Mouse (Mus musculus): ENCODE measurements at regions not wholly inside any gene's neighbourhood (a gene's known extent, or its start where the extent isn't known, plus 50 kb on each side); places are given as distances from the start of the nearest gene placed in this dataset.
A peak's percentile ranks its signal among the peaks of the same experiment; 100 is the strongest.
"Not testable (repeated sequence)": the region's sequence is repeated elsewhere in the genome, so short reads cannot be mapped to it uniquely, and the experiment has no call there.

DNA sequence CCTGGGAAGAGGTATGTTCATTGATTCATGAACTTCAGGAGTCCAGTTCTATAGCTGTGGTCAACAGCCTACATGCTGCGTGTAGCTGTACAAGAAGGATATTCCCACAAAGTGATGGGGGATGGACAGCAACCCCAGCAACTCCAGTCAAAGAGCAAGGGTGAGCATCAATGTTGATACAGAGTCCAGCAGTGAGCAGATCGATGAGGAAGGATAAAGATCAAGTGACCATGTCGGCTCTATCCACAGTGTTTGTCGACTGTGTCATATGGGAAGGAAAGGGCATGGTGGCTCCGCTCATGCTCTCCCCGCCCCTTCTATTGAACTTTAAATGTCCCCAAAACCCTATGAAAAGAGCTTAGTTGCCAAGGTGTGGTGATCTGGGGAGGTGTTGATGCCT is 196.6 kb downstream of the Fam43a start:
- DNase-seq (ENCODE audit: extremely low read depth, low read depth, low spot score): no peak

DNA sequence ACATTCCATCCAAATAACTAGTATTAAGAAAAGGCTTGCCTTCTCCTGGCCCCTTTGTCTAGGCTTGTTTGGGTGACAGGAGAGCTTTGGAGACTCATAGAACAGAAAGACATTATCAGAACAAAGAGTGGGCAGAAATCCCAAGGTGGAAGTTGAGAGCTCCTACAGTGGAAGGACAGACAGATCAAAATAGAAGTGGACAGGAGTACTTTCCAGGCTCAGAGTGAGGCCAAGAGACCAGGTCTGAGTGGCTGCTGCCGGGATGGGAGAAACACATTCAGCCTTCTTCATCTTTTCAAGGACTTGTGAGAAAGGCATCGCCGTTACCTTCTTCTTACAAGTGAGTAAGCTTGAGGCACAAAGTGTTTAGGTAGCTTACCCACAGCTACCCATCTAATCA is 197.5 kb downstream of the Fam43a start:
- DNase-seq (ENCODE audit: extremely low read depth, low read depth, low spot score): no peak

DNA sequence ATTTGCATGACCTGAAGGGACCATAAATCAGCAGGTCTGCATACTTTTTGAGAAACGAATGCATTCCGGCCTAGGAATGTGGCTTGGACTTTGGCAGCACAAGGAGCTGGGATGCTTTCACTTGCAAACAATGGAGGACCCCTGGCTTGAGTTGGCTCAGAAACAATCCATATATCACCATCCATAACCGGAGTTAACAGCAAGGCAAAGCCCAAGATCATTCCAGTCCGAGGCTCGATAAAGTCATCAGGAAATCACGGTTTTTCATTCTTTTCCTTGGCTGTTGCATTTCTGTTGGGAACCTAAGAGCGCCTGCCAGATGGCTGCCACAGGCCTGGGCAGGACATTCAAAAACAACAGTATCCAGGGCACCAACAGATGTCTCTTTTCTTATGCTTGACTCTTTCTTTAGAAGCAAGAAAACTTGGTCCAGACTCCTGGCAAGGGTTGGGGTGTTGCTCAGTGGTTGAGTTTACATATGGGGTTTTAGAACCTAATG is 198.5 kb downstream of the Fam43a start:
- DNase-seq (ENCODE audit: extremely low read depth, low read depth, low spot score): no peak

DNA sequence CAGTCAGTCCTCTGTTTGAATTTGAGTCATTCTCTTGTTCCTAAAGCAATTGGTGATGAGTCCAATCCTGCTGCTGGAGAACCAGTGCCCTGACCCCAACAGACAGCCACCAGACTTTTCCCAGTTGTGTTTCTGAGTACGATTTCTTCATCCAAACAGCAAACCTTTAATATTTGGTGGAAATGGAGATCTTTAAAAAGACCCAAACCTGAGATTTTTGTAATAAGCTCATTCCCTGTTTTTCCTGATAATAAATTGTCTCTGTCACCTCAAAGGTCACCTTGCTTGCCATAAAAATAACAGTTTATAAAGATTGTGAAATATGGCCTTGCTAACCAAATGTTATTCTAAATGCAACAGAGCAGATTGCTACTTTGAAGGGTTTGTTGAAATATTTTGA is 199.0 kb downstream of the Fam43a start:
- no peak for DNase-seq (ENCODE audit: extremely low read depth, low read depth, low spot score)

DNA sequence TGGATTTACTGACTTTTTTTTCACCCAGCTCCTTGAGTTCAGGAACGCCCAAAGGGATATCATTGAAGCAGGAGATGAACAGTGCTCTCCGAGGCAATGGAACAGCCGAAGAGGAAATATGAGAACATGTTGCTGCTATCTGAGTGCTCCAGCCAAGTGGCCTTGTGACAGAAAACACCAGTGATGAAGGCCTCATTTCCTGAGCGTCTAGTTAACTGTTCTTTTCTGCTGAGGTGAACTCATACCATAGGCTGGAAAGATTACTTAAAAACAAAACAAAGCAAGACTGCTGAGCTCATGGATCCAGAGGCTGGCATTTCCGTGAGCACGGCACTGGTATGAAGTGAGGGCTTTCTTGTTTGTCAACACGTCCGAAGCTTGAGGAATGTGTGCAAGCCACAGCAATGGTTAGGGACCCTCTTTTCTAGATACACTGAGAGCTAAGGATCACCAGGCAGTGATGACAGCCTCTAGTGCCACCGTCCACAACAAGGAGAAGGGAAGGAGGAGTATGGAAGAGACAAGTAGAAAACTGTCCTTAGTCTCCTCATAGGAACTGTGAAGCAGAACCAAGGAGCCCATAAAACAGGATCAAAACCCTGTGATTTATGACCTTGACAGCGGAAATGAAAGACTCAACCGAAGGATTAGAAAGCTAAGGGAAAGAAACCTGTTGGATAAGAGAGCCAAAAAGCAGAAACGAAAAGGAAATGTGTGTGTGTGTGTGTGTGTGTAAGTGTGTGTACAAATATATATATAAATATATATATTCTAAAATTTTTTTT is 200.4 kb downstream of the Fam43a start:
- DNase-seq (ENCODE audit: extremely low read depth, low read depth, low spot score): no peak

DNA sequence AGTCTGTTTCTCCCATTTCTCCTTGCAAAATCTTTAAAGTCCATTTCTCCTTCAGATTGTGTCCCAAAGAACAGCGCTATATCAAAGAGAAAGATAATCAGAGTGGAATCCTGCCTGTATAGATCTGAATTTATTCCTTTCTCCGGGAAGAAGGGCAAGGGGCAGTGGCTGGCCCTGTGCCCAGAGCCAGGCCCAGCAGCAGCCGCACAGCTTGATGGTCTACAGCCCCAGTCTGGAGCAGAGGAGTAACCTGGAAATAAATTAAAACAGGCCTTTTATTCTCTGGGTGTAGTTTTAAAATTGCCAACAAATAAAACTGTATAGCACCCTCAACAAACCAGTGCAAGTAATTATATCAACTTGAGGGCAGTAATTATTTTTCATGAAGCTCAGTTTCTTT is 204.5 kb downstream of the Fam43a start:
- no peak for DNase-seq (ENCODE audit: extremely low read depth, low read depth, low spot score)

DNA sequence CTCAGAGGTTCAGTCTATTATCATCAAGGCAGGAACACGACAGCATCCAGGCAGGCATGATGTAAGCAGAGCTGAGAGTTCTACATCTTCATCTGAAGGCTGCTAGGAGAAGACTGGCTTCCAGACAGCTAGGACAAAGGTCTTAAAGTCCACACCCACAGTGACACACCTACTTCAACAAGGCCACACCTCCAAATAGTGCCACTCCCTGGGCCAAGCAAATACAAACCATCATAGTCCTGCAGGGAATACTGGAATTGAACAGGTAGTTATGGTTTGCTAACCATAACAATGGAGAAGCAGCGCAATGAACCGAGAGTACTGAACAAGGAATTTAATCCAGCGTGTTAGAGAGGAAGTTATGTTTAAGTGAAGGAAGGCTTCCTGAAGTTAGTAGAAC is 206.7 kb downstream of the Fam43a start:
- DNase-seq (ENCODE audit: extremely low read depth, low read depth, low spot score): not testable (repeated sequence)

DNA sequence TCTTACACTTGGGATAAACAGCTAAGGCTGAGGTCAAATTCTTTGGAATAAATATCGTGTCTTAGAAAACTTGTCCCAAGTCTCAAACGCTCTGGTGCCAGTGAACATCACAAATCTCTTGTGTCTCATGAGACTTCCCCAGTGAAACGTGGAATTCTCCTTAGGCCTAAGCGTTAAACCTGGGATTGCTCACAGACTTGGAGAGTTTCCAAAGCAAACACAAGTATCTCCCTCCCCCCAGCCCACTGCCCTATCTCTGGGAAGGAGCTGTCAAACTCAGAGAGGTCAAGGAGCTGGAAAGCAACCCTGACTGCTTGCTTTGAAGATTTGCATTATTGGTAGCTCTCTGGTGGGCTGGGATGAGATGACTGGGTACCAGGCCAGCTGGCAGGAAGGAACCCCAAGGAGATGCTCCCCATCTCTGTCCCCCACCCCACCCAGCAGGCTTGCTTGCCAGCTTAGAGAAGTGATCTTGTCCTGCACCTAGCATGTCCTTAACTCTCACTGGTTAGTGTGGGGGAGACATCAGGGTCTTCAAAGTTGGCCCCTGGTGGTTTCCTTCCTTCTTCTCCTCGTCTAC is 219.1 kb downstream of the Fam43a start:
- no peak for DNase-seq (ENCODE audit: extremely low read depth, low read depth, low spot score)

DNA sequence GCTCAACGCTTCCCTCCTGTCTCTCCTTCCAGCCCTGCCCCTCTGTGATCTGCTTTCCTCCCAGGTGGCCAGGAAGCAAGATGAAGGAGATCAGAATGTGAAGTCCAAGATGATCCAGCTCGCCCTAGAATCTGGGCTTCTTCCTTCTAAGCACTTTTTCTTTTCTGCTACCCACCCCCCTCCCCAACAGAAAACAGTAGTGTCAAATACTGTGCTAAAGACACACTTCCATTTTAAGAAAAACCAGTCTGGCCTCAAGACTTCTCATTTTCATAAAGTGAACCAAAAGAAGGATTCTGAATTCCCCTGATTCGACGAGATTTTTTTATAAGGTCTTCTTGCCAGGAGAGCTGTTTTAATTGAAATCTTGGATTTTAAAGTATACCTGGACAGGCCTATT is 219.8 kb downstream of the Fam43a start:
- DNase-seq (ENCODE audit: extremely low read depth, low read depth, low spot score): no peak

DNA sequence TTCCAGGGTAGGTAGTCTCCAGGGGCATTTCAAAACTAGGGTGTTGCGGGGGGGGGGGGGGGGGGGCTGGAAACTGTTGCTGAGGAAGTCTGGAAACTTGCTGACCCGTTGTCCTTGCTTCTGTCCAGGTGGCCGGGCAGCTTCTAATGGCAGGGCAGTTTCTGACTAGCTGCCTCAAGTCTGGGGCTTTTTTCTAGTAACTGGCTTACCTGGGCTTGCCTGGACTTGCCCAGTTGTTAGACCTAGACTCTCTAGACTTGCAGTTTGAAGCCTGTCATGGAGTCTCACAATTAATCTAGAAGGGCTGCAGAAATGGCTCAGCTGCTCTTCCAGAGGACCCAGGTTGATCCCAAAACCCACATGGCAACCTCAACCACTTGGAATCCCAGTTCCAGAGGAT is 220.7 kb downstream of the Fam43a start:
- no peak for DNase-seq (ENCODE audit: extremely low read depth, low read depth, low spot score)

DNA sequence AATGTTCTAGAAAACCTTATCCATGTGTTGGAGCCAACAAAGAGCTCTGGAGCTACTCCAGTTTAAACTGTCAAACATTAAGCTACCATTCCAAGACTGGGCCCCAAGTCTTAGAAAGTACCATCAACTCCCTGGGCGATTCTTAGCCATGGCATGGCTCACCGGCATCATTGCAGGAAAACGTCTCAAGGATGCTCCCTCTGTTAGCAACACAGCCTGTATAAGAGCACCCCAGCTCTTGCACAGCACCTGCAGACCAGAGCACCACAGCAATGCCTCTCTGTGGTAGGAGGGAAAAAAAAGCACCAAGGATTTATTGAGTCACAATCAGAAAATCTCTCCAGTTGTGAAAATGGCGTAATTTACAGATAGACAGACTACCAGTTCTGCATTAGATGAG is 221.2 kb downstream of the Fam43a start:
- DNase-seq (ENCODE audit: extremely low read depth, low read depth, low spot score): no peak

DNA sequence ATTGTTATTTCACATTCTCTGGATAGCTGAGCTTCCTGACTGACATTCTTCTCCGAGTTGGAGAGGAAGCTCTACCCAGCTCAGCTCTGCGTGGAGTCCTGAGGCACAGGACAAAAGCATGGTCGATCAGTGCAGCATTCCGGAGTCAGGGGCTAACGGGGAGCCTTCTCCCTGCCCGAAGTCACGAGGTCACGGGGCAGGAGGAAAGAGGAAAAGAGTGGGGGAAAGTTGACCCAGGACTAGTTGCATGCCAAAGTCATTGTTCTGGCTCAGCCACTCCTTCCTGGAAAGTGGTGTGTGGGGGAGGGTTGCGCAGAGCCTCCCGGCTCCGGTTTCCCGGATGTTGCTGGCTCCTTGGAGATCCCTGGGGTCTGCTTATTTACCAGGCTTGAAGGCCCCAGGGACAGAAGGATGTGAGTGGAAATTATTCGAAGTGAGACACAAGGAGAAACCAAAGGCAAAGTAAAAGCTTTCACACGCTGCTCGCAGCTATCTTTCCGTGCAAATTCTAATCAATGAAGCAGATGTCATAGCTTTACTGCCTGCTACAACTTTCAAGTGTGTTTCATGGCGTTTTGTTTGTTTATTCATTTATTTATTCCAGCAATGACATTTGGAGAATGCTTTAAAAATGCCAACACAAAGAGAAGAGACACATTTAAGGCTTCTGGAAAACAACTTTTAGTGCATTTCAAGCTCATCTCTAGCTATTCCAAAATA is 221.8 kb downstream of the Fam43a start:
- no peak for DNase-seq (ENCODE audit: extremely low read depth, low read depth, low spot score)

DNA sequence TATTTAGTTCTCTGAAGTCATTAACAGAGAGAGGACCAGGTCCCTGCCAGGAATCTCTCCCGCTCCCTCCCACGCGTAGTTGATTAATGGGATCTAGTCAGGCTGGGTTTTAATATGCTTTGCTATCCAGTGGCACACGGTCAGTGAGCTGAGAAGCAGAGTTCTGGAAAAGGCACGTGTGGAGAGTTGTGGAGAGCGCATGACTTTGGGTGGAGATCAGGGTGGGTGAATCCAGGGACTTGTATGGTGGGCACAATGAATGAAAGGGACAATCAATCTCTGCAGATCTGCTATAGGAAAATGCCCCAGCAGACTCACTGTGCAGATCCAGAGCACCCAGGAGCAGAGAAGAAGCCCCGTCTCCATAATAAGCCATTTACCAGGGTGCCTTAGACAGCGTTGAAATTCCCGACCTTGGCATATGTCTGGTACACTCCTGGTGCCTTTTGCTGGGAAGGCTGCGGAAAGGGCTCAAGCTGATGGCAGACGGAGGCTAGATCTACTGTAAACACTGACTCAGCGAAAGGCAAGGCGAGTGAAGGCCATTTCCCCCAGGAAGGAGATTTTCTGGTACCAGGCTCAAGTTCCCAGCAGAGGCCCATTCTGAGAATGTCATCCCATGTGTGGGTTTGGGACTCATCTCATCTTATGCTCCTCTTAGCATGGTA is 222.5 kb downstream of the Fam43a start:
- no peak for DNase-seq (ENCODE audit: extremely low read depth, low read depth, low spot score)

DNA sequence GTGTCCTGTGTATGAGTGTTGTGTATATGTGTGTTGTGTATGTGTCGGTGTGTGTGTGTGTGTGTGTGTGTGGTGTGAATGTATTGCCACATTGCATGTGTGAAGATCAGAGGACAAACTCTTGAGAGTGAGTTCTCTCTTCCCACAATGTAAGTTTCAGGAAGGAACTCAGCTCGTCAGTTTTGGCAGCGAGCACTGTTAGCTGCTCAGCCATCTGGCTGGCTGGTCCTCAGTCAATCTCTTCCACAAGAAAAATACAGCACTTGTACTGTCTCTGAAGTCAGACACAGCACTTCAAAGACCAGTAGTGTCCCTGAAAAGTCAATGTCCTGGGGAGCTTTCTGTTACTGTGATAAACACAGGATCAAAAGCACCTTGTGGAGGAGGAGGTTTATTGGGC is 226.6 kb downstream of the Fam43a start:
- DNase-seq (ENCODE audit: extremely low read depth, low read depth, low spot score): no peak

DNA sequence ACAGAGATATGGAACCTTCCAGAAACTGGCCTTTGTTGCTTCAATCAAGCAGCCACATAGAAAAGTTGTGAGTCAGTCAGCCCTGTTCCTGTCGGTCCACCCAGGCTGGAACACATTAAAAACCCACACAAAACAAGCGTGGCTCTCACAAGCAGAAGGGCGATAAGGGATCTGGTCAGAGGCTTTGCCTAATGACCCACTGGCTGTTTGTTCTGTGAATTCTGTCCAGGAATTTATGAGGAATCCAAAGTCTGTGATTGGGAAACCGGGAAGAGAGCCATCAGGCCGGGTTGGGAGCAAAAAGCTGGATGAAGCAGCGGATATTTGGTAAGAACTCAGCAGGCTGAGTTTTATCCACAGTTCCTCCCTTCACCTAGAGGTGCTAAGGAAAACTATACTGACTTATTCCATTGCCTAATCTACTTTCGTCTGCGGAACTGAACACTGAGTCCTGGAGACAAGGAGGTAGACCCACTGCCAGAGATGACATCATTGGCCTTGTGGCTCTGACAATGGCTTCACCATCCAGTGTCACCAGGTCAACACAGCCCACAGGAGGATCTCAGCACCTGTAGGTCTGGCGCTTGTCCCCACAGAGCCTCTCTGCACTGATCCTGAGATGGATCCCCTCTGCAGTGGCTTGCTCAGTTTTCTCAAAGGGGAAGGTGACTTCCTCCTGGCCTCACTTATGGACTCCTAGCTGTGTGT is 228.5 kb downstream of the Fam43a start:
- DNase-seq (ENCODE audit: extremely low read depth, low read depth, low spot score): peak; percentile 91

DNA sequence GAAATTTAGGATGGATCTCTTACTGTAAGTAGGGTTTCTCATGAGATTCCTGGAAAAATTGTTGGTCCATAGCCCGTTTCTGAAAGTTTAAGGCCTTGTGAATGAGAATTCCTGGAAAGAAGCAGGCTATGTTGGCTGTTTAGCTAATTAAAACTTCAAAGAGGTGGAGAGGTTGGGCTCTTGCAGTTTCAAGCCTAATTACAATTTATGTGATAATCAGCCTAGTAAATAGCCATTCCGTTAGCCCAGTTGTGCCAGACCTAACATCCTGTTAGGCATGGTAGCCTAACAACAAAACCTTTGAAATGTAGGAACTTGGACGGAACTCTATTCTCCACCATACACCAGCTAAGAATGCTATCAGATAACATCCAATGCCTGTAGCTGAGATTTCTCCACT is 235.0 kb downstream of the Fam43a start:
- DNase-seq (ENCODE audit: extremely low read depth, low read depth, low spot score): no peak

DNA sequence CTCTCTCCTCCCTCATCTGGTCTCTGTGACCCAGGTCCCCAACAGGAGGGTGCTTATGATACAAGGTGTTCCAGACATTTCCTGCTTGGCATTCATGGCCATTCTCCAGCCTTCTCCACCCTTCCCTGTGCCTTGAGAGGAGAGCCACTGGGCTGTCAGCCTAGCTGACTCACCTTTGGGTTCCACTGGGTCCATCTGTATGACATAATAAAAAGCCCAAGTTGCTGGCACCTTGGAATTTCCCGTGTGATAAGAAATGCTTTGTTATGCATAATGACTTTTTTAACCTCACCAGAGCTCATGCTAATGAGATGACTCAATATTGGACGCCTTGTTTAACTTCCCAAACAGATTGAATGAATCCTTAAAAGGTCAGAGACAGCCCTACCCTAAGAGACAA is 236.2 kb downstream of the Fam43a start:
- DNase-seq (ENCODE audit: extremely low read depth, low read depth, low spot score): no peak

DNA sequence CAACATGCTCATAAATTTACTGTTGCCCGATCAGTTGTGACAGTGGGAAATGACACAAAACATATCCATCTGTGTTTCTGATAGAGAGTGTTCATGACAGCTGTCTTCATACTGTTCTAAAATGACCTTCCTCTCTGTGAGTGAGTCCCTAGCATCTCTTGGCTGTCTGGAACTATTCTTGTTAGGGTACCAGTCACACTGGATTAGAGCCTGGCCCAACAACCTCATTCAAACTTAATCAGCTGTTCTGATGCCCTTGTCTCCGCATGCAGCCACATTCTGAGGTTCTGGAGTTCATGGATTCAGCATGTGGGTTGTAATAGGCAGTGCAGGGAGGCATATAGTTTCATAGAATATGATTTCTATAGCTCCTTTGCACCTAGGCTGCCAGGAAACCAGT is 238.4 kb downstream of the Xxylt1 start:
- DNase-seq (ENCODE audit: extremely low read depth, low read depth, low spot score): no peak

DNA sequence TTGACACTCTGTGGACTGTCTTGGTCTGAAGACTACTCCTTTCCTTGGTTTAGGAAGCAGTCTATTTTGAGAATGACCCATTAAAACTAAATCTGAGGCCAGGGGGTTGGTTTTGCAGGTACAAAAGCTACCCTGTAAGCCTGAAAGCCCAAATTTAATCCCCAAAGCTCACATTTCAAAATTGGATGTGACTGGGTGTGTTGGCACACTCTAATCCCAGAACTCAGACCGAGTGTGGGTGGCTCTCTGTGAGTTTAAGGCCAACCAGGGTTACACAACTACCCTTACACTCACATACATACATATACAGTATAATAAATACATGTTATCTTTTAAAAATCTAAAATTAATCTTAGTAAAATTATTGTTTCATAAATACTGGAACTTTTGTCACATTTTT is 228.6 kb downstream of the Xxylt1 start:
- DNase-seq (ENCODE audit: extremely low read depth, low read depth, low spot score): peak; percentile 90

DNA sequence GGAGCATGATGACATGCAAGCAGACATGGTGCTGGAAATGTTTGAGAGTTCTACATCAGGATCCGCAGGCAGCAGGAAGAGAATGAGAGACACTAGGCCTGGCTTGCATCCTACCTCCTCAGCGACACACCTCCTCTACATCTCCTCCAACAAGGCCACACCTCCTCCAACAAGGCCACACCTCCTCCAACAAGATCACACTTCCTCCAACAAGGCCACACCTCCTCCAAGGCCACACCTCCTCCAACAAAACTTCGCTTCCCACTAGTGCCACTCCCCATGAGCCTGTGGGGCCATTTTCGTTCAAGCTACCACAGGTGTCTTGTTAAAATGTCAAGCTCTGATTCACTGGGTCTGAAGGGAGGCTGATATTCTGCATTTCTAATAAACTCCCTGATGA is 226.5 kb downstream of the Xxylt1 start:
- DNase-seq (ENCODE audit: extremely low read depth, low read depth, low spot score): no peak

DNA sequence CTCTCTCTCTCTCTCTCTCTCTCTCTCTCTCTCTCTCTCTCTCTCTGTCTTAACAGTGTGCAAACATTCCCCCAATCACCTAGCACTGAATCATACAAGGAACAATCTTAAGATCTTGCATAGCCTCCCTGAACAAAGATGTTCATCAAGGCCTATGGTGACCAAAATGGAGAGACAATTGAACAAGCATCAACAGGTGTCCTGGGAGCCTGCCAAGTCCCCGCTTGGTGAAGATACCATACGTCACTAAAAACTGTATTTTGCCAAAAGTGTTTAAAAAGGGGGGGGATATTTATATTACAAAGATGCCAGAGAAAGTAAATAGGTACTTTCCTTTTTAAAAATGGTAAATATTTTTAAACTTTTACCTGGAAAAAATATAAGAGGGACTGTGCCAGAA is 223.6 kb downstream of the Xxylt1 start:
- no peak for DNase-seq (ENCODE audit: extremely low read depth, low read depth, low spot score)

Data from fat pad, adult 2 months (tissue).